Mouse (Mus musculus) kidney, postnatal 0 days (tissue): Measurements from ENCODE around the gene Pbrm1. TPM values are rescaled to one million over a fixed set of nuclear protein-coding genes. Genes with fewer than 3 reads are reported as not detected.

ENCODE experiments used
- ATAC-seq: fragments of 200-750 bp; cut with Nextera tagmentation; replicated peaks from 2 replicates; pipeline ENCODE4 v1.8.0; 2017; ENCODE audit warnings: low read depth, moderate number of reproducible peaks, moderate TSS enrichment, moderate library complexity; ENCODE audit not compliant: low FRiP score
- DNase-seq: peaks from one replicate; pipeline ENCODE4 v3.0.0-alpha.2; 2016; ENCODE audit warnings: low spot score
- H3K27ac ChIP-seq: fragments of 300-500 bp; sonication (generic); 2 replicates; pipeline ENCODE4 v1.5.1; 2014; ENCODE audit warnings: mild to moderate bottlenecking
- H3K27me3 ChIP-seq: fragments of 300-500 bp; sonication (generic); 2 replicates; pipeline ENCODE4 v1.6.1; 2014; ENCODE audit warnings: low read length, mixed read lengths; ENCODE audit not compliant: insufficient read depth
- H3K36me3 ChIP-seq: fragments of 300-500 bp; sonication (generic); 2 replicates; pipeline ENCODE4 v1.6.1; 2014; ENCODE audit warnings: low read length, mixed read lengths; ENCODE audit not compliant: insufficient read depth
- H3K4me1 ChIP-seq: fragments of 300-500 bp; sonication (generic); replicated peaks from 2 replicates; pipeline ENCODE4 v1.6.1; 2014; ENCODE audit warnings: antibody characterized with exemption, low read length, mixed read lengths; ENCODE audit not compliant: insufficient read depth
- H3K4me2 ChIP-seq: fragments of 300-500 bp; sonication (generic); 2 replicates; pipeline ENCODE4 v1.6.1; 2014; ENCODE audit warnings: mild to moderate bottlenecking, low read length, moderate library complexity, mixed read lengths
- H3K4me3 ChIP-seq: fragments of 300-500 bp; sonication (generic); replicated peaks from 2 replicates; pipeline ENCODE4 v1.5.1; 2014; ENCODE audit warnings: low read depth, low read length
- H3K9ac ChIP-seq: fragments of 300-500 bp; sonication (generic); 2 replicates; pipeline ENCODE4 v1.6.1; 2014; ENCODE audit warnings: low read depth, low read length
- H3K9me3 ChIP-seq: fragments of 300-500 bp; sonication (generic); replicated peaks from 2 replicates; pipeline ENCODE4 v1.6.1; 2016; ENCODE audit warnings: low read length, inconsistent platforms, mixed read lengths
- CTCF ChIP-seq: IDR thresholded peaks from 2 replicates; pipeline ENCODE4 v1.5.1; 2016; ENCODE audit warnings: antibody characterized with exemption, low read depth, mild to moderate bottlenecking, moderate library complexity
- WGBS: fragments of 180-500 bp; shearing (Covaris S2); extraction: QIAGEN DNeasy Blood & Tissue Kit; methylation state at CpG from one replicate; pipeline ENCODE4 v1.1.7; 2014; 5-methylcytosine and 5-hydroxymethylcytosine counted together
- polyA plus RNA-seq: library from polyadenylated mRNA; unstranded; fragments of >200 nt; fragmentation: Nextera tagmentation; extraction: Ambion mirVana; gene quantifications from 2 replicates; pipeline ENCODE4 v1.2.1, GENCODE M21; 2015

Gene Pbrm1
- polyA plus RNA-seq, 1 experiment from 2014 or later, result 67.3 TPM

DNA sequence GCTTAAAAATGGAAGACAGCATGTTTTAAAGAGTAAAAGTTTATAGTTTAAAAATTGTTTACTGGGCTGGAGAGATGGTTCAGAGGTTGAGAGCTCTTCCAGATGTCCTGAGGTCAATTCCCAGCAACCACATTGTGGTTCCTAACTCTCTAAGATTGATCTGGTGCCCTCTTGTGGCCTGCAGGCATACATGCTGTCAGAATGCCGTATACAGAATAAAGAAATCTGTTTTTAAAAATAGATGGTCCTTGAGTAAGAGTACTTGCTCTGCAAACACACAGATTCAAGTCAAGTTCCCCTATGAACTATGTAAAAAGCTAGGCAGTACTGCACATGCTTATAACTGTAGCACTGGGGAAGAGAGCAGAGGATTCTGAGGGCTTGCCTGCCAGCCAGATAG is 43.3 kb downstream of the Pbrm1 start:
- no peaks in the 10 kb centered on the region for H3K4me1 ChIP-seq
- no peak overlapping the region for H3K9ac ChIP-seq
- ATAC-seq (no peak), DNase-seq (peak; percentile 37)
- H3K4me3 ChIP-seq, result no peak overlapping the region
- TF ChIP-seq CTCF, result peak; percentile 64
- H3K9me3 ChIP-seq, result no peaks in the 10 kb centered on the region
- no peak overlapping the region for H3K27ac ChIP-seq
- WGBS, result 74% methylated on average over 1 of the region's 1 CpGs
- H3K4me2 ChIP-seq, result no peak overlapping the region
- peaks cover 47% of the 10 kb centered on the region; the same call in 1 of the 2 replicates for H3K36me3 ChIP-seq
- no peaks in the 10 kb centered on the region for H3K27me3 ChIP-seq

- H3K27ac ChIP-seq, result no peak overlapping the region
- no peak for TF ChIP-seq CTCF
- no peak for ATAC-seq
- 91% methylated on average over 4 of the region's 4 CpGs for WGBS
- H3K4me1 ChIP-seq, result no peaks in the 10 kb centered on the region
- H3K36me3 ChIP-seq, result peaks cover 39% of the 10 kb centered on the region
- H3K27me3 ChIP-seq, result no peaks in the 10 kb centered on the region
- H3K9ac ChIP-seq, result no peak overlapping the region
- no peak for DNase-seq
- H3K4me2 ChIP-seq, result no peak overlapping the region
- no peaks in the 10 kb centered on the region for H3K9me3 ChIP-seq
- H3K4me3 ChIP-seq, result no peak overlapping the region
Measured at GRCm38 (mm10) chr14:31069086-31069733, 50.3 kb downstream of the Pbrm1 start.

DNA sequence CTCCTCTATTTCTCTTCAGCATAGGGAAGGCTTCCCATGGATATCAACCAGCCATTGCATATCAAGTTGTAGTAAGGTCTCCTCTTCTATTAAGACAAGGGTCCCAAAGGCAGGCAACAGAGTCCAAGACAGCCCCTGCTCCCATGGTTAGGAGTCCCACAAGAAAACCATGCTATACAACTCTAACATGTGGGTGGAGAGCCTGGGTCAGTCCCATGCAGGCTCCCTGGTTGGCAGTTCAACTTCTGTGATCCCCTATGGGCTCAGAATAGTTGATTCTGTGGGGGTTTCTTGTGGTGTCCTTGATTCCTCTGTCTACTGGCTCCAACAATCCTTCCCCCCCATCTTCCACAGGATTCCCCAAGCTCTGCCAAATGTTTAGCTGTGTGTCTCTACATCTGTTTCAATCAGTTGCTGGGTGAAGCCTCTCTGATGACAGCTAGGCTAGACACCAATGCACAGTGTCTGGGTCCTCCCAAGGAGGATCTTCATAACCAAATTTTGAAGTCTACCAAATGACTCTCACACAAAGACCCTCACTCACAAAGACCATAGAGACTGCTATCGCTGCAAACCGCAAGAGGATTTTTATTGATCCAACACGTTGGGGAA is 59.8 kb downstream of the Pbrm1 start:
- H3K36me3 ChIP-seq, result peaks cover 57% of the 10 kb centered on the region

GRCm38 (mm10) chr14:31079313-31080028 is 60.5 kb downstream of the Pbrm1 start:
- Histone ChIP-seq H3K4me1 (no peaks in the 10 kb centered on the region), H3K9me3 (no peaks in the 10 kb centered on the region), H3K36me3 (peaks cover 50% of the 10 kb centered on the region), H3K4me2 (no peak overlapping the region), H3K27ac (no peak overlapping the region), H3K9ac (no peak overlapping the region), H3K27me3 (no peaks in the 10 kb centered on the region), H3K4me3 (no peak overlapping the region)
- 88% methylated on average over 3 of the region's 3 CpGs for WGBS
- ATAC-seq (no peak), DNase-seq (no peak)
- no peak for TF ChIP-seq CTCF

More for the DNA sequence above, 59.8 kb downstream of the Pbrm1 start:
- Histone ChIP-seq H3K27me3 (no peaks in the 10 kb centered on the region), H3K27ac (no peak overlapping the region), H3K4me2 (no peak overlapping the region), H3K9ac (no peak overlapping the region), H3K9me3 (no peaks in the 10 kb centered on the region), H3K4me1 (no peaks in the 10 kb centered on the region), H3K4me3 (no peak overlapping the region)
- ATAC-seq, result no peak
- no peak for DNase-seq
- 96% methylated on average over 3 of the region's 3 CpGs for WGBS
- TF ChIP-seq CTCF, result no peak

DNA sequence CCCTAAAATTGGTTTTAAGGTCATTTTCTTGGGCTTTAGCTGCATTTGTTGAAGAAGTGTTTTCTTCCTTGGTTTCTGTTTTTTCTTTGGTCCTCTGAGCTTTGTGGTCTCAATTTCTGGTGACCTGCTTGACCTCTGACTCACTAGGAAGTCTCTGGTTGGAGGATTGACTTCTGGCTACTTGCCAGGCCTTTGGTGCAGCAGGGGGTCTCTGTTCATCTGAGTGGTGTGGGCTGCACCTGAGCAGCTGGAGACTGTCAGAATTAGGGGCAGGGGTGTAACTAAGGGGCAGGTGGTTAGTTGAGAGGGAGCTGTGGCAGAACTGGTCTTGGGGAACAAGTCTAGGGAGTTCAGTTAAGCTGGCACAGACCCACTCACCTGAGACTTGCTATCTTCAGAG is 62.2 kb downstream of the Pbrm1 start:
- H3K36me3 ChIP-seq, result peaks cover 43% of the 10 kb centered on the region
- H3K27ac ChIP-seq, result no peak overlapping the region
- no peaks in the 10 kb centered on the region for H3K27me3 ChIP-seq
- no peak for ATAC-seq
- no peak overlapping the region for H3K9ac ChIP-seq
- TF ChIP-seq CTCF, result no peak
- no peaks in the 10 kb centered on the region for H3K4me1 ChIP-seq
- H3K9me3 ChIP-seq, result no peaks in the 10 kb centered on the region
- H3K4me2 ChIP-seq, result no peak overlapping the region
- no peak overlapping the region for H3K4me3 ChIP-seq
- no peak for DNase-seq

GRCm38 (mm10) chr14:31087433-31087832 is 68.5 kb downstream of the Pbrm1 start:
- Histone ChIP-seq H3K27me3 (no peaks in the 10 kb centered on the region), H3K4me1 (no peaks in the 10 kb centered on the region), H3K4me3 (no peak overlapping the region), H3K4me2 (no peak overlapping the region), H3K9ac (no peak overlapping the region), H3K27ac (no peak overlapping the region), H3K36me3 (peaks cover 51% of the 10 kb centered on the region), H3K9me3 (no peaks in the 10 kb centered on the region)
- 80% methylated on average over 6 of the region's 6 CpGs for WGBS
- ATAC-seq, result no peak
- DNase-seq, result no peak
- peak; percentile 40; the same call in 1 of the 2 replicates for TF ChIP-seq CTCF
